Mouse (Mus musculus) small intestine, adult 2 months (tissue): ENCODE results near the gene Tex28. TPM values are rescaled to one million over a fixed set of nuclear protein-coding genes. Genes with fewer than 3 reads are reported as not detected.

Experiments used
- H3K27ac ChIP-seq: fragments of 200-500 bp; 2 replicates; pipeline ENCODE4 v1.5.1; 2012; ENCODE audit warnings: low read depth, low read length, control low read depth, inconsistent platforms; ENCODE audit not compliant: insufficient read depth
- H3K27me3 ChIP-seq: fragments of 200-500 bp; 2 replicates; pipeline ENCODE4 v1.6.1; 2012; ENCODE audit warnings: mild to moderate bottlenecking, moderate library complexity, low read length, inconsistent platforms; ENCODE audit not compliant: control insufficient read depth, insufficient read depth
- H3K36me3 ChIP-seq: fragments of 200-500 bp; 2 replicates; pipeline ENCODE4 v1.6.1; 2012; ENCODE audit warnings: mild to moderate bottlenecking, low read length, control low read depth, inconsistent platforms; ENCODE audit not compliant: control insufficient read depth, insufficient read depth
- H3K4me1 ChIP-seq: fragments of 200-500 bp; 2 replicates; pipeline ENCODE4 v1.6.1; 2012; ENCODE audit warnings: low read length, inconsistent platforms, mixed read lengths; ENCODE audit not compliant: control insufficient read depth, insufficient read depth, insufficient read length
- H3K4me3 ChIP-seq: fragments of 200-500 bp; 2 replicates; pipeline ENCODE4 v1.5.1; 2012; ENCODE audit warnings: low read depth, mild to moderate bottlenecking, control low read depth, inconsistent platforms, low read length, moderate library complexity
- CTCF ChIP-seq: fragments of 200-500 bp; IDR thresholded peaks from 2 replicates; pipeline ENCODE4 v1.5.1; 2012; ENCODE audit warnings: low read depth, mild to moderate bottlenecking, control low read depth, inconsistent platforms, low read length, moderate library complexity, mixed read lengths; ENCODE audit not compliant: insufficient replicate concordance, insufficient read length; ENCODE audit errors: extremely low read depth
- POLR2A ChIP-seq: fragments of 200-500 bp; IDR thresholded peaks from 2 replicates; pipeline ENCODE4 v1.6.1; 2012; ENCODE audit warnings: low read depth, mild to moderate bottlenecking, control low read depth, inconsistent platforms, low read length, moderate library complexity
- WGBS: fragments of 180-500 bp; shearing (Covaris S2); methylation state at CpG from one replicate; pipeline ENCODE4 v1.1.7; 2018; 5-methylcytosine and 5-hydroxymethylcytosine counted together
- polyA plus RNA-seq: library from polyadenylated mRNA; depleted of rRNA; stranded (reverse); fragments of >200 nt; gene quantifications from 2 replicates; pipeline ENCODE4 v1.2.3, GENCODE M21; 2012; rRNA removed

Tex28 gene
- polyA plus RNA-seq, 1 experiment = not detected

DNA sequence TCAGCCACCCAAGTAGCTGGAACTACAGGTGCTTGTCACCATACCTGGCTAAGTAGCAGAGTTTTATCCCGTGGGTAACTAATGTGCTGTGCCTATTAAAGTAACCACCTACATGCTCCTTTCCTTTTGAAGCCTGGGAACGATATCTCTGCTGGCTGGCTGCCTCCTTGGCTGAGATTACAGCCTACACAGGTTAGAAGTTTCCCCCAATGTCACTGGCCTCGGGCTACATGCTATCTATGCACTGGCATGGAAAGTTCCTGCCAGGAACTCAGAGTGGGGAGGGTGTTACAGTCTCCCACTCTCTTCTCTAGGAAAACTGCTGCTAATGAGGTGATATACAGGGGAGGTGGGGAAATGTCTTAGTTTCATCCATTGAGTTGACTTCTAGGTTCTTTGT is 58.9 kb downstream of the Tex28 start:
- H3K27ac ChIP-seq = no peak overlapping the region
- no peak for TF ChIP-seq POLR2A
- no peak for TF ChIP-seq CTCF
- H3K4me1 ChIP-seq = no peaks in the 10 kb centered on the region
- WGBS = 12% methylated on average over 3 of the region's 3 CpGs
- no peaks in the 10 kb centered on the region for H3K36me3 ChIP-seq
- H3K27me3 ChIP-seq = no peaks in the 10 kb centered on the region
- H3K4me3 ChIP-seq = no peak overlapping the region

DNA sequence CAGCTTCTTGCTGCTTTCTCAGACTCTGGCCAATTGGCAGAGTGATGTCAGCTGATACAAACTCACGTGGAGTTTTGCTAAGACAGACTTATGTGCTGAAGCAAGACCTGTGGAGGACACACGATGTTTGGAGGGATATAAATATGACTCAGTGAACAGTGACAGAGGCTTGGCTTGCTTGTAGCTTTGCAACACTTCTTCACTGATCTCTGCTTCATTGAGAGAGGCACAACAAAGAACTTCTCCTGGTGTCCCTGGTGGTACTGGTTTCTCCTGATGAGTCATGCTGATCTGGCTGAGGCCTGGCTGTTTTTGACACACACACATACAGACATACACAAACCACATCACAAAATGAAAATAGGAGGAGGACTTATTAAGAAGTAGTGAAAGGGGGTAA is 61.7 kb downstream of the Tex28 start:
- Histone ChIP-seq H3K4me1 (no peaks in the 10 kb centered on the region), H3K27ac (no peak overlapping the region), H3K4me3 (no peak overlapping the region), H3K36me3 (no peaks in the 10 kb centered on the region), H3K27me3 (no peaks in the 10 kb centered on the region)
- WGBS = 51% methylated on average over 2 of the region's 2 CpGs
- TF ChIP-seq POLR2A (no peak), CTCF (no peak)

DNA sequence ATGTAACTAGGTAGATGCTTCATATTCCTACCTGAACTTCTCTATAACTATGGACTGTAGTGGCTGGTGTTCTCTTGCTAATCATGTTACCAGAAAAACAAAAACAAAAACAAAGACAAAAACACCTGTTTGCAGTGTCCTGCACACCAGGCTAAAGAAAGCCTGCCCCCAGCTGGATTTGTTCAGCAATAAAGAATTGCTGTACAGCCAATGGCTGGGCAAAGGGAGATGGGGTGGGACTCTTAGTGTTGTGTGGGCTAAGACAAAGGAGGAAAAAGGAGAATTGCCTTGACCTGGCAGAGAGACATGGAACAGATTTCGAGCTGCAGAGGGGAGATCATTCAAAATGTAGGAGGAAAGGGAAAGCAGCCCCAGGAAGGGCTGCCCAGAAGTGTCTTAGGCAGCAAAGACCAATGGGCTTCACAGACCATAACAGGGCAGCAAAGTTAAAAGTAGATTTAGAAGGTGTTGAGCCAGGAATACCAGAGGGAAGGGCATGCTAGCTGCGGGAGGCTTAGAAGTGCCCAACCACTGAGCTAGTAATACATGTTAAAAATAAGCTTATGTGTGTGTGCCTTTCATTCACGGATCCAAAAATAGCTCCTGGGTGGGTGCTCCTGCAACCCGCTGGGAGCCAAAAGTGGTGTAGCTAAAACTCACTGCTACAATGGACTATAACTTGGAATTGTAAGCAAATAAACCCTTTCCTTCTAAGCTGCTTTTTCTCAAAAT is 64.0 kb downstream of the Tex28 start:
- Histone ChIP-seq H3K4me3 (no peak overlapping the region), H3K36me3 (no peaks in the 10 kb centered on the region), H3K4me1 (no peaks in the 10 kb centered on the region), H3K27ac (no peak overlapping the region), H3K27me3 (no peaks in the 10 kb centered on the region)
- TF ChIP-seq POLR2A = no peak
- TF ChIP-seq CTCF = no peak
- 51% methylated on average over 4 of the region's 4 CpGs for WGBS

Other genes with a start within 250 kb of the Tex28 start
- 16.7 and 22.9 TPM in 2 replicates for gene Arhgap4, start 246.0 kb downstream of the Tex28 start, polyA plus RNA-seq
- gene Naa10, start 245.9 kb downstream of the Tex28 start, polyA plus RNA-seq = 33.3 and 50.5 TPM in 2 replicates
- 2.4 and 4.2 TPM in 2 replicates for gene Renbp, start 237.0 kb downstream of the Tex28 start, polyA plus RNA-seq
- gene Hcfc1, start 201.5 kb downstream of the Tex28 start, polyA plus RNA-seq = 38.2 and 53.4 TPM in 2 replicates
- 85.9 and 96.8 TPM in 2 replicates for gene Irak1, start 143.9 kb downstream of the Tex28 start, polyA plus RNA-seq
- gene Opn1mw, start 40.4 kb downstream of the Tex28 start, polyA plus RNA-seq = not detected in 2 replicates
- gene Mecp2, start 32.5 kb downstream of the Tex28 start, polyA plus RNA-seq = 1.3 and 3.0 TPM in 2 replicates
- gene Tktl1, start 9.4 kb upstream of the Tex28 start, polyA plus RNA-seq = not detected in 2 replicates
- 270 and 280 TPM in 2 replicates for gene Flna, start 82.0 kb upstream of the Tex28 start, polyA plus RNA-seq
- 25.5 and 37.3 TPM in 2 replicates for gene Emd, start 86.8 kb upstream of the Tex28 start, polyA plus RNA-seq
- 750 and 1,062 TPM in 2 replicates for gene Rpl10, start 103.0 kb upstream of the Tex28 start, polyA plus RNA-seq
- 65.7 and 80.7 TPM in 2 replicates for gene Taz, start 114.1 kb upstream of the Tex28 start, polyA plus RNA-seq
- gene Dnase1l1, start 114.5 kb upstream of the Tex28 start, polyA plus RNA-seq = 13.0 and 13.9 TPM in 2 replicates
- gene Atp6ap1, start 129.3 kb upstream of the Tex28 start, polyA plus RNA-seq = 119 and 169 TPM in 2 replicates
- 61.7 and 88.3 TPM in 2 replicates for gene Gdi1, start 137.2 kb upstream of the Tex28 start, polyA plus RNA-seq
- gene Fam50a, start 145.2 kb upstream of the Tex28 start, polyA plus RNA-seq = 6.4 and 10.4 TPM in 2 replicates
- 3.1 and 4.4 TPM in 2 replicates for gene Plxna3, start 161.2 kb upstream of the Tex28 start, polyA plus RNA-seq
- gene Lage3, start 185.8 kb upstream of the Tex28 start, polyA plus RNA-seq = 16.9 and 17.1 TPM in 2 replicates
- gene Ubl4a, start 205.4 kb upstream of the Tex28 start, polyA plus RNA-seq = 24.0 and 33.4 TPM in 2 replicates
- gene Slc10a3, start 205.5 kb upstream of the Tex28 start, polyA plus RNA-seq = 9.1 and 20.9 TPM in 2 replicates
- gene Fam3a, start 225.4 kb upstream of the Tex28 start, polyA plus RNA-seq = 15.4 and 27.3 TPM in 2 replicates
- 6.2 and 8.7 TPM in 2 replicates for gene Ikbkg, start 225.5 kb upstream of the Tex28 start, polyA plus RNA-seq